Mouse (Mus musculus) gastrocnemius, adult 2 months (tissue): ENCODE measurements around the gene Nedd9. TPM values are rescaled to one million over a fixed set of nuclear protein-coding genes. Genes with fewer than 3 reads are reported as not detected.

Experiments used
- DNase-seq: peaks from one replicate; pipeline ENCODE4 v3.0.0; 2022
- H3K27ac ChIP-seq: fragments of 200-600 bp; 2 replicates; pipeline ENCODE4 v1.8.1; 2022; ENCODE audit warnings: mild to moderate bottlenecking
- H3K4me3 ChIP-seq: fragments of 200-600 bp; 2 replicates; pipeline ENCODE4 v1.8.1; 2022; ENCODE audit warnings: mild to moderate bottlenecking, moderate library complexity
- CTCF ChIP-seq: fragments of 200-600 bp; IDR thresholded peaks from 2 replicates; pipeline ENCODE4 v1.8.1; 2022; ENCODE audit warnings: antibody characterized with exemption, mild to moderate bottlenecking, moderate library complexity
- intact Hi-C: fragments of 180-260 bp; cut with DNase I; formaldehyde crosslinking; loops from one replicate; pipeline ENCODE4 v1.15.1; 2025
- total RNA-seq, 2 experiments: library from RNA; stranded (reverse); gene quantifications; 2 replicates each; pipeline ENCODE4 v1.2.3; 2021

Gene Nedd9
- total RNA-seq, 2 experiments from 2014 or later = 4.2 to 11.2 TPM

- intact Hi-C loops = no loop called here
- Histone ChIP-seq H3K27ac (no peak overlapping the region), H3K4me3 (no peak overlapping the region)
- no peak for DNase-seq
- no peak for TF ChIP-seq CTCF
Measured at GRCm38 (mm10) chr13:41445067-41445808, 41.9 kb downstream of the Nedd9 start.

- intact Hi-C loops = no loop called here
Measured at GRCm38 (mm10) chr13:41444230-41444629, 42.9 kb downstream of the Nedd9 start.

GRCm38 (mm10) chr13:41442145-41442544 lies 45.0 kb downstream of the Nedd9 start:
- H3K27ac ChIP-seq = no peak overlapping the region
- intact Hi-C loops = no loop called here
- no peak for TF ChIP-seq CTCF
- H3K4me3 ChIP-seq = no peak overlapping the region
- DNase-seq = no peak

More at GRCm38 (mm10) chr13:41444230-41444629, 42.9 kb downstream of the Nedd9 start:
- DNase-seq = no peak
- Histone ChIP-seq H3K27ac (no peak overlapping the region), H3K4me3 (no peak overlapping the region)
- no peak for TF ChIP-seq CTCF

- Histone ChIP-seq H3K27ac (no peak overlapping the region), H3K4me3 (no peak overlapping the region)
- intact Hi-C loops = no loop called here
- TF ChIP-seq CTCF = no peak
- DNase-seq = no peak
Measured at GRCm38 (mm10) chr13:41440205-41440604, 47.0 kb downstream of the Nedd9 start.

- no peak for TF ChIP-seq CTCF
- Histone ChIP-seq H3K4me3 (no peak overlapping the region), H3K27ac (no peak overlapping the region)
- intact Hi-C loops = no loop called here
- peak; percentile 28 for DNase-seq
Measured at GRCm38 (mm10) chr13:41437390-41437789, 49.8 kb downstream of the Nedd9 start.

GRCm38 (mm10) chr13:41436731-41437130 lies 50.4 kb downstream of the Nedd9 start:
- DNase-seq = peak; percentile 40
- Histone ChIP-seq H3K27ac (0 out of 2 replicates have a peak overlapping the region, but pooled peaks have one; percentile 16), H3K4me3 (no peak overlapping the region)
- intact Hi-C loops = no loop called here
- no peak for TF ChIP-seq CTCF

- DNase-seq = no peak
- Histone ChIP-seq H3K27ac (no peak overlapping the region), H3K4me3 (no peak overlapping the region)
- TF ChIP-seq CTCF = no peak
- intact Hi-C loops = no loop called here
Measured at GRCm38 (mm10) chr13:41433201-41433600, 54.0 kb downstream of the Nedd9 start.

- no peak for DNase-seq
- peak overlapping the region; percentile 33 for H3K27ac ChIP-seq
- no peak overlapping the region for H3K4me3 ChIP-seq
- intact Hi-C loops = no loop called here
- no peak for TF ChIP-seq CTCF
Measured at GRCm38 (mm10) chr13:41431795-41432194, 55.4 kb downstream of the Nedd9 start.

GRCm38 (mm10) chr13:41427046-41427445 lies 60.1 kb downstream of the Nedd9 start:
- Histone ChIP-seq H3K4me3 (no peak overlapping the region), H3K27ac (no peak overlapping the region; the same call in 1 of the 2 replicates)
- DNase-seq = no peak
- TF ChIP-seq CTCF = no peak
- intact Hi-C loops = no loop called here

GRCm38 (mm10) chr13:41423463-41424074 lies 63.6 kb downstream of the Nedd9 start:
- Histone ChIP-seq H3K4me3 (no peak overlapping the region), H3K27ac (peak overlapping the region; percentile 4; the same call in 1 of the 2 replicates)
- intact Hi-C loops = no loop called here
- DNase-seq = no peak
- no peak for TF ChIP-seq CTCF

GRCm38 (mm10) chr13:41422581-41422980 lies 64.6 kb downstream of the Nedd9 start:
- DNase-seq = no peak
- TF ChIP-seq CTCF = no peak
- Histone ChIP-seq H3K27ac (no peak overlapping the region), H3K4me3 (no peak overlapping the region)
- intact Hi-C loops = no loop called here

GRCm38 (mm10) chr13:41420376-41420775 lies 66.8 kb downstream of the Nedd9 start:
- Histone ChIP-seq H3K27ac (no peak overlapping the region), H3K4me3 (no peak overlapping the region)
- TF ChIP-seq CTCF = no peak
- intact Hi-C loops = no loop called here
- DNase-seq = no peak

- TF ChIP-seq CTCF = no peak
- Histone ChIP-seq H3K4me3 (no peak overlapping the region), H3K27ac (no peak overlapping the region)
- no peak for DNase-seq
- intact Hi-C loops = no loop called here
Measured at GRCm38 (mm10) chr13:41418198-41418869, 68.8 kb downstream of the Nedd9 start.
